Mouse (Mus musculus) lung, embryonic 16.5 days (tissue): ENCODE measurements around the gene Hcn1. TPM values are rescaled to one million over a fixed set of nuclear protein-coding genes. Genes with fewer than 3 reads are reported as not detected.
A peak's percentile ranks its signal among the peaks of the same experiment; 100 is the strongest.
"Not testable (repeated sequence)": the region's sequence is repeated elsewhere in the genome, so short reads cannot be mapped to it uniquely, and the experiment has no call there.

Source experiments
- ATAC-seq: fragments of 200-750 bp; cut with Nextera tagmentation; 2 replicates; pipeline ENCODE4 v1.8.0; 2017; ENCODE audit warnings: low read depth, mild to moderate bottlenecking, moderate library complexity
- H3K27ac ChIP-seq: fragments of 300-500 bp; sonication (generic); 2 replicates; pipeline ENCODE4 v1.5.1; 2014; ENCODE audit warnings: mild to moderate bottlenecking, control low read depth, low read length
- H3K27me3 ChIP-seq: fragments of 300-500 bp; sonication (generic); 2 replicates; pipeline ENCODE4 v1.6.1; 2014; ENCODE audit warnings: low read depth, low read length, mixed read lengths; ENCODE audit not compliant: control insufficient read depth, insufficient read depth
- H3K36me3 ChIP-seq: fragments of 300-500 bp; sonication (generic); 2 replicates; pipeline ENCODE4 v1.6.1; 2014; ENCODE audit warnings: low read length; ENCODE audit not compliant: control insufficient read depth, insufficient read depth
- H3K4me1 ChIP-seq: fragments of 300-500 bp; sonication (generic); replicated peaks from 2 replicates; pipeline ENCODE4 v1.6.1; 2014; ENCODE audit warnings: low read length, mixed read lengths; ENCODE audit not compliant: control insufficient read depth, insufficient read depth
- H3K4me2 ChIP-seq: fragments of 300-500 bp; sonication (generic); 2 replicates; pipeline ENCODE4 v1.6.1; 2014; ENCODE audit warnings: low read depth, low read length, control low read depth
- H3K4me3 ChIP-seq: fragments of 300-500 bp; sonication (generic); 2 replicates; pipeline ENCODE4 v1.5.1; 2014; ENCODE audit warnings: mild to moderate bottlenecking, low read length, control low read depth
- H3K9ac ChIP-seq: fragments of 300-500 bp; sonication (generic); 2 replicates; pipeline ENCODE4 v1.6.1; 2014; ENCODE audit warnings: low read length, control low read depth
- H3K9me3 ChIP-seq: fragments of 300-500 bp; sonication (generic); 2 replicates; pipeline ENCODE4 v1.6.1; 2016; ENCODE audit warnings: low read length; ENCODE audit not compliant: control insufficient read depth
- WGBS: fragments of 180-500 bp; shearing (Covaris S2); extraction: QIAGEN DNeasy Blood & Tissue Kit; methylation state at CpG from one replicate; pipeline ENCODE4 v1.1.7; 2014; 5-methylcytosine and 5-hydroxymethylcytosine counted together
- polyA plus RNA-seq: library from polyadenylated mRNA; unstranded; fragments of >200 nt; fragmentation: Nextera tagmentation; extraction: Ambion mirVana; gene quantifications from 2 replicates; pipeline ENCODE4 v1.2.1, GENCODE M21; 2015

Gene Hcn1
- polyA plus RNA-seq, 1 experiment from 2014 or later, result 0.18 TPM

- not testable (repeated sequence) for H3K4me3 ChIP-seq, H3K27me3 ChIP-seq, ATAC-seq, H3K9me3 ChIP-seq, H3K4me2 ChIP-seq, H3K4me1 ChIP-seq, H3K27ac ChIP-seq, H3K36me3 ChIP-seq, H3K9ac ChIP-seq
Observed at GRCm38 (mm10) chr13:118022891-118023290, 420.8 kb downstream of the Hcn1 start.

- Histone ChIP-seq H3K4me3 (no peak overlapping the region), H3K9me3 (no peaks in the 10 kb centered on the region), H3K4me2 (no peak overlapping the region), H3K27me3 (no peaks in the 10 kb centered on the region), H3K36me3 (no peaks in the 10 kb centered on the region), H3K27ac (no peak overlapping the region), H3K9ac (no peak overlapping the region), H3K4me1 (0 out of 2 replicates have a peak, but pooled peaks cover 2% of the 10 kb centered on the region)
- ATAC-seq, result no peak
- WGBS, result 72% methylated on average over 5 of the region's 5 CpGs
Observed at GRCm38 (mm10) chr13:118023381-118023780, 421.3 kb downstream of the Hcn1 start.

DNA sequence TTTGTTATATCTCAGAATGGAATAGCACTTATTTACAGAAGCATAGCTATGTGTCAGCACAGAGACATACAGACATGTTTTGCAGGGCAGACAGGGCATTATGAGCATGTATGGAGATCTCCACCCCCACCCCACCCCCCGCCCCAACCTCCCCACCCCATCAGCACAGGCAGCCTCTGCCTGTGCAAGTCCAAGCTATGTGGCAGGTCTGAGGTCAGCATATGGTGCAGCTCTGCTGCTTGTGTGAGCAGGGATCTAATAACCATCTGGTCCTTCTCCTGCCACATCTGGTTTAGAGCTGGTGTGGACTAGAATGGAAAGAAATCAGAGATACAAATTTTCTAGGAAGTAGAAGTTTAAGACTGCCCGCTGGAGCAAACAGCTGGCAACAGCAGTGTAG is 424.4 kb downstream of the Hcn1 start:
- Histone ChIP-seq H3K27me3 (no peaks in the 10 kb centered on the region), H3K4me3 (no peak overlapping the region), H3K4me2 (no peak overlapping the region), H3K36me3 (no peaks in the 10 kb centered on the region), H3K27ac (no peak overlapping the region), H3K9me3 (no peaks in the 10 kb centered on the region), H3K4me1 (no peaks in the 10 kb centered on the region), H3K9ac (no peak overlapping the region)
- 68% methylated on average over 2 of the region's 2 CpGs for WGBS
- no peak for ATAC-seq

GRCm38 (mm10) chr13:118027868-118028267 is 425.7 kb downstream of the Hcn1 start:
- whole genome bisulfite sequencing, result 42% methylated on average over 3 of the region's 3 CpGs
- Histone ChIP-seq H3K27me3 (no peaks in the 10 kb centered on the region), H3K9me3 (no peaks in the 10 kb centered on the region), H3K4me3 (no peak overlapping the region), H3K4me2 (no peak overlapping the region), H3K9ac (no peak overlapping the region), H3K36me3 (no peaks in the 10 kb centered on the region), H3K27ac (no peak overlapping the region), H3K4me1 (no peaks in the 10 kb centered on the region)
- ATAC-seq, result no peak

DNA sequence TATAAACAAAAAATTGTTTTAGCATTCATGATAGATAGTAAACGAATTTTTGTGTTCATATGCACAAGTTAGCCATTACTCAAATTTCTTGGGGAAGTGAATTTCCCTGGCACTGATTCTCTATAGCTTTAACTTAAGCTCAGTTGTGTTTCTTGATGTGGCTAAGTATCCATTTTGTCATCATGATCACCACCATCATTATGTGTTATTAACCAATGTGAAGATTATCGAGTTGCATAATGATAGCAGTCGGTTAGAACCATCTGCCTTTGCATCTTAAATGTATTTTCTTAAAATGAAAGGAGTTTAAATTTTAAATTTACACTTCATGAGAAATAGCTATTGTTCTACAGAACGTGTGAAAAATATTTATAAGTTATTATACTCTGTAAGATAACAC is 426.5 kb downstream of the Hcn1 start:
- H3K27me3 ChIP-seq, result no peaks in the 10 kb centered on the region
- ATAC-seq, result no peak

GRCm38 (mm10) chr13:118029579-118029978 is 427.5 kb downstream of the Hcn1 start:
- WGBS, result 49% methylated on average over 3 of the region's 3 CpGs
- no peaks in the 10 kb centered on the region for H3K36me3 ChIP-seq
- no peak overlapping the region for H3K4me3 ChIP-seq
- no peak overlapping the region for H3K9ac ChIP-seq
- ATAC-seq, result no peak
- H3K27me3 ChIP-seq, result no peaks in the 10 kb centered on the region
- no peaks in the 10 kb centered on the region for H3K4me1 ChIP-seq
- no peak overlapping the region for H3K4me2 ChIP-seq
- no peak overlapping the region for H3K27ac ChIP-seq
- no peaks in the 10 kb centered on the region for H3K9me3 ChIP-seq

More for the DNA sequence above, 426.5 kb downstream of the Hcn1 start:
- Histone ChIP-seq H3K27ac (no peak overlapping the region), H3K36me3 (no peaks in the 10 kb centered on the region), H3K4me2 (no peak overlapping the region), H3K4me1 (no peaks in the 10 kb centered on the region), H3K4me3 (no peak overlapping the region), H3K9ac (no peak overlapping the region), H3K9me3 (no peaks in the 10 kb centered on the region)
- 75% methylated on average over 4 of the region's 4 CpGs for WGBS

- H3K36me3 ChIP-seq, result no peaks in the 10 kb centered on the region
- ATAC-seq, result peak; percentile 74
- H3K27ac ChIP-seq, result no peak overlapping the region
- no peak overlapping the region for H3K4me3 ChIP-seq
- H3K9me3 ChIP-seq, result no peaks in the 10 kb centered on the region
- H3K9ac ChIP-seq, result no peak overlapping the region
- H3K4me2 ChIP-seq, result no peak overlapping the region
- H3K4me1 ChIP-seq, result no peaks in the 10 kb centered on the region; the same call in 1 of the 2 replicates
- WGBS, result 62% methylated on average over 5 of the region's 5 CpGs
- no peaks in the 10 kb centered on the region for H3K27me3 ChIP-seq
Observed at GRCm38 (mm10) chr13:118035598-118035997, 433.5 kb downstream of the Hcn1 start.
